Mouse (Mus musculus): ENCODE data around the gene Gdap1l1.

DNA sequence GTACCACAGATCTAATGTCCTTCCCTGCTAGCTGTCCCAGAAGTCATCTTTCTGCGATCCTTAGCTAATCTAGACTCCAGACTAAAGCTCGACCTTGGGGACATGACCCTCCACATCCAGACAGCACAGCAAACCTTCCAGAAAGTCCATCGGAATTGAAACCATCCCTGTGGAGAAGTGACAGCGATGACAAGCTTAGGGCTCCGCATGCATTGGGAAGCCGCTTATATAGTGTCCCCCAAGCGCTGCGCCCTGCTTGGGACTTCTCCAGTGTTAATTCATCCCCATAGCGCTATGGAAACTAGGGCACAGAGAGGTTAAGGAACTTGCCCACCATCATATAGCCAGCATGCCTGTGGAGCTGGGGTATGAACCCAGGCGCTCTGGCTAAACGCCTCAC, 24.5 kb downstream of the Gdap1l1 start:
- TF ChIP-seq EP300 (IDR thresholded peaks at IDR 0.05; ENCODE audit: insufficient read depth, low read depth, low read length), result no peak
- no peak for TF ChIP-seq CTCF (IDR thresholded peaks at IDR 0.05)

All from heart, adult 2 months (tissue).